Mouse (Mus musculus) common myeloid progenitor, adult 5-6 weeks (primary cell): ENCODE results near the gene Necab2. TPM values are rescaled to one million over a fixed set of nuclear protein-coding genes. Genes with fewer than 3 reads are reported as not detected.

ENCODE experiments used
- ATAC-seq: replicated peaks from 2 replicates; pipeline ENCODE4 v1.8.0; 2016; ENCODE audit warnings: low read depth, mild to moderate bottlenecking, moderate TSS enrichment, inconsistent platforms; ENCODE audit not compliant: poor library complexity, severe bottlenecking
- total RNA-seq: library from RNA; stranded (forward); fragments of 200-1000, 187-1606 nt; gene quantifications from 2 replicates; pipeline ENCODE4 v1.2.3, GENCODE M21; 2017

Necab2 gene
- total RNA-seq, 1 experiment from 2014 or later = not detected

- ATAC-seq = no peak
Measured at GRCm38 (mm10) chr8:119427634-119428349, 18.7 kb upstream of the Necab2 start.

GRCm38 (mm10) chr8:119428350-119428740, 18.2 kb upstream of the Necab2 start:
- ATAC-seq = no peak

- no peak for ATAC-seq
Measured at GRCm38 (mm10) chr8:119428766-119429327, 17.7 kb upstream of the Necab2 start.

GRCm38 (mm10) chr8:119429552-119429951, 17.0 kb upstream of the Necab2 start:
- ATAC-seq = no peak

- no peak for ATAC-seq
Measured at GRCm38 (mm10) chr8:119430250-119430649, 16.3 kb upstream of the Necab2 start.

GRCm38 (mm10) chr8:119430690-119431089, 15.8 kb upstream of the Necab2 start:
- no peak for ATAC-seq

DNA sequence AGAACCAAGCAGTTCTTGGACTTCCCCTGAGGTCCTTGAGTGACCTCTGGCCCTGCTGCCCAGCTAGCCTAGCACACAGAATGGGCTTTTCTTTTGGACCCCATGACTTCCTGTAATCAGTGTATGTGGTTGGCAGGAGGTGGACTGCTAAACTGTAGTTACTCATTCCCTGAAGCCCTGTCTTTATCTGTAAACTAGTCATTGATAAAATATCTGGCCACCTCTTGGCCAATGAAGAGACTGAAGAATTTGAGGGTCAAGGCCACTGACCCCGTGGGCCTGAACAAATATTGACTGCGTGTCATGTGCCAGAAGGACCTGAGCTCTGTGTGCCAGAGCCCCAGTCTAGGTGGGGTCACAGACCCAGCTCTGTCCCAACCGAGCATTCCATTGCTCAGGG, 14.1 kb upstream of the Necab2 start:
- no peak for ATAC-seq

DNA sequence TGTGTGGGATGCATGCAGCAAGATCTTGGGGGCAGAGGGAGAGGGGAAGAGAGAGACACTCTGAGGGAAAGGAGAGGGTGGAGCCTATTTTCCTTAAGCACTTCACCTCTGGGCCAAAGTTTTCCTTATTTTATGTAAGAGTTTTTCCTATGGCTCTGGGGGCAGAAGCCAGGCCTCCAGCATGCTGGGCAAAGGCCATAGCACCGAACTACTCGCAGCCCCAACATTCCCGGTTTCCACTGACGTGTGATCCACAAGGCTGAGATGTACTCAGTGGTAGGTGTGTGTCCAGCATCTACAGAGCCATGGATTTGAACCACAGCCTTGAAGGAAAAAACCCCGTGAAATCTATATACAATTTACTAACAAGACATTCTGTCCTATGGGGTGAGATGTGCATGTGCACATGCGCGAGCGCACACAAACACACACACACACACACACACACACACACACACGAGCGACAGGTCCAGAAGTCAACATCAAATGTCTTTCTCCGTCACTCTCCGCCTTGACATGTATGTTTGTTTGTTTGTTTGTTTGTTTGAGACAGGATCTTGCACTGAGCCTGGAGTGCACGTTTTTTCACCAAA, 12.8 kb upstream of the Necab2 start, which contains the start of gene Osgin1:
Gene Osgin1, plus strand, starts transcription at position 543 of the 593 bp plus-strand sequence.
- no peak for ATAC-seq

GRCm38 (mm10) chr8:119434569-119434968, 11.9 kb upstream of the Necab2 start:
- ATAC-seq = no peak

DNA sequence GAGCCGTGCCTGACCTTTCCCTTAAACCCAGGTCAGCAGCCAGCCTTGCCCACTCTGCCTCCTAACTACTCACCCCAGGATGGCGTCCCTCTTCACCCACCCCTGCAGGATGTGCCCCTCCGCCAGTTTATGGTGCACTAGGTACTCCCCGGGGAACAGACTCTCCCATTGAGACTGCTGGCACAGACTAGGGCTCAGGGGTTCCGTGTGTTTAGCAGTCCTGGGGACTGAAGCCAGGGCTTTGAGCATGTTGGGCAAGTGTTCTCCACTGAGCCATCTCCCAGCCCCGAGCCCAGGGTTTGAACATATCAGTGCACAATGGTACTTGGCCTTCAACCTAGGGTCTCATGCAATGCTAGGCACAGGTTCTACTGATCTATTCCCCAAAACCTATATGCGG, 11.0 kb upstream of the Necab2 start:
- ATAC-seq = no peak

DNA sequence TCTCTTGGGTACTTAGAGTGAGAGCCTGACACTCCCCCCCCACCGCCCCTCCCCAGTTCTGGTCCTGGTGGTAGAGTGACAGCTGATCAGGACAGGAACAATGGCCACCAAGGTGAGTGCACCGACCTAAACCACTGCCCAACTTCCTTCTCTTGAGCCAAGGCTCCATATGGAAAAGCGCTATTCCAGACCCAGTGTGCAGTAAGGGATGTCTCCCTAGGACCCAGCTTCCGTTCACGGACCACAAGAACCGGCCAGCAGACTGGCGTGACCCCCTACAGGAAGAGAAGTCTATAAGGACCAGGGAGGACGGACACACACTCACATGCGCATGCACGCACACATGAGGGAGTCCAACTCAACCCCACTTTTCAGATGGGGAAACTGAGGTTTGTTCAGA, 10.2 kb upstream of the Necab2 start:
- 0 out of 2 replicates have a peak, but pooled peaks have one; percentile 2 for ATAC-seq

GRCm38 (mm10) chr8:119436933-119437332, 9.6 kb upstream of the Necab2 start:
- ATAC-seq = peak; percentile 79

DNA sequence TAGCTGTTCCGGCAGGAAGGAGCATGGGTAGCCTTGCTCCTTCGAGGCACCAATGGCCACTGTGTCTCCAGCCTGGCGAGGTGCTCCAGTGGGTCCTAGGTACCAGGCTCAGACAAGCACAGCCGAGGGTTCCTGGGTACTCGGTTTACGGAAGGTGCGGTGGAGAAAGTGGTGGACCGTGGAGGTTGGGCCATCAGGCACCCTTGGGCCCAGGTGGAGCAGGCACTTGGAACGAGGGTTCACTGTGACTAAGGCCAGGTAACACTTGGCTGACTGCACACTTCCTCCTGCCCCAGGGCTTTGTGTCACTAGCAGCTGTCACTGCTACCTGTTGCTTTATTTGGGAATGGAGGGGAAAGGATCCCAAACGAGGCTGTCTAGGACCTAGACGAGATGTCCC, 9.0 kb upstream of the Necab2 start:
- no peak for ATAC-seq

GRCm38 (mm10) chr8:119438876-119439275, 7.6 kb upstream of the Necab2 start:
- no peak for ATAC-seq

DNA sequence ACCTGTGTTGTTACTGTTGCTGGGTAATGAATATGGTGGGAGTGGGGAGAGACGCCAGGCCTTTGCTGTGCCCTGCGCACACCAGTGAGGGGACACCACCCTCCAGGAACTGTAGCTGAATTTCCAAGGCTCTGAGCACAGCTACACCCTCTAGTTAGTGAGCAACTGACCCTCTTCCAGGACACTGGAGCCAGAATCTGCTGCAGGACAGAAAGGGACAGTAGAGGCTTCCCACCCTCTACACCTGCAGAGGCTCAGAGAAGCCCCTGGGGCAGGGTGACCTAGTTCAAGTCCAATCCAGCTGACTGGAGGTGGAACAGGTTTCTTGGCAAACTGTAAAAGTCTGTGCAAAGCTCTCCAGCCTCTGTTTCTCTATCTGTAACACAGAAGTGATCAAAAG, 7.1 kb upstream of the Necab2 start:
- no peak for ATAC-seq

DNA sequence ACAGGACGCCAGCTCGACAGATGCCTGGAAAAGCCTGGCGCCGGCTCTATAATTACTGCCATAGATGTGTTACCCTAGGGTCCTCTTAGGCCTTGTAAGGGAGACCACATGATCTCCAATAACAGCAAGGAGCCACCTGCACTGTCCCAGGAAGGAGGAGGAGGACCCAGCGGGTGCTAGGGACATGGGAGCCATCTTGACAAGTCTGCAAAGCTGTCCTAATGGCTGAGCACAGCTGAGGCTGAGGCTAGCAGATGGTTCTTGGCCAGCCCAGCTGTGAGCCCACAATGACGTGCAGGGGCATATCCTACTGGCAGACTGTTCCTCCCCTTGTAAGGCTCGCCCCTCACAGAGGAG, 6.6 kb upstream of the Necab2 start:
- no peak for ATAC-seq

DNA sequence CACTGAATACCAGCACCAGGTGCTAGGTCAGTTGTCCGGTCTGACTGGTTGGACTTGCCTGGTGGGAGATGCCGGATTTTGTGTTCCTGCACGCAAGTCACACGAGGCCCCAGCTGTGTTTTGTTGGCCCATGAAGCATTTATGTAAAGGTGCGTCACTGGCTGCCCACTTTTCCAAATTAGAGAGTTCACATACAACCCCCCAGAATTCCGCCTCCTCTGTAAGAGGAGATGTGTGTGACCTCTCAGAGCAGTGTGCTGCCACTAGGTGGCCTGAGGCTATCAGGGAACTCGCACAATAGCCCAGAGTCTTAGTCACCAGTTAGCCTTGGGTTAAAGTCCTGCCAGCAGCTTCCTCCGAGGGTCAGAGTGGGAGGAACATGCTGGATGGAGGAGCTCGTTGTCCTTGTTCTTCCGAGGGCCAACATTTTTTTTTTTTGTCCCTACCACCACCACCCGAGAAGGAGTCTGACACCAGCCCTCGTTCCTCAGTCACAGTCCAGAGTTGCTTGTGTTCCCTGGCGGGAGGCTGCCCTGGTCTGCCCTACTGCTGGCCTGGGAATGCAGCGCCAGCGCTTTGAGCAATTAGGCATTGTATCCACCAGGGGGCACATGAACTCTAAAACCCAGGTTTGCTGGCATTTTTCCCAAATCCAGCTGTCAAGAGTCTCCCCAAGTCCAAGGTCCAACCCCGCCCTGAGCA, 6.1 kb upstream of the Necab2 start:
- ATAC-seq = peak; percentile 63

- ATAC-seq = peak; percentile 9
Measured at GRCm38 (mm10) chr8:119440952-119441270, 5.6 kb upstream of the Necab2 start.

GRCm38 (mm10) chr8:119442013-119442412, 4.5 kb upstream of the Necab2 start:
- ATAC-seq = no peak

DNA sequence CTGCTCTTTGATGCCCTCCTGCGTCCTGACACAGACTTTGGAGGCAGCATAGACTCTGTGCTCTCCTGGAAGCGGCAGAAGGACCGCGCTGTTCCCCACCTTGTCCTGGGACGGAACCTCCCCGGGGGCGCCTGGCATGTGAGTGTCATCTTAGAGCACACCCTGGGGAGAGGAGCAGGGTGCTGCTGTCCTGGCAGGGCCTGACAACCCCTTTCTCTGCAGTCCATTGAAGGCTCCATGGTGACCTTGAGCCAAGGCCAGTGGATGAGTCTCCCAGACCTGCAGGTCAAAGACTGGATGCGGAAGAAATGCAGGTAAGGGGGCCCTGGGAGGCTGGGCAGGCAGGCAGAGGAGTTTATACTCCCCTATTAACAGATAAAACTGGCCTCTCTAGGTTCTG, 3.5 kb upstream of the Necab2 start:
- ATAC-seq = no peak
